Mouse (Mus musculus): ENCODE data around the gene Aars. TPM values are rescaled to one million over a fixed set of nuclear protein-coding genes. Genes with fewer than 3 reads are reported as not detected.
"Not testable (repeated sequence)": the region's sequence is repeated elsewhere in the genome, so short reads cannot be mapped to it uniquely, and the experiment has no call there.

Aars gene
- polyA plus RNA-seq, 1 experiment from 2014 or later: 54.5 TPM

GRCm38 (mm10) chr8:111056158-111056663 is 23.3 kb downstream of the Aars start, which contains the start of gene Exosc6:
Exosc6 (plus strand) TSS chr8:111056339.
- peaks cover 55% of the 10 kb centered on the region for H3K36me3 ChIP-seq
- no peaks in the 10 kb centered on the region for H3K9me3 ChIP-seq
- H3K27me3 ChIP-seq: no peaks in the 10 kb centered on the region
- peak within 1 kb of the TSS; percentile 80 for H3K27ac ChIP-seq
- H3K9ac ChIP-seq: peak within 1 kb of the TSS; percentile 94
- WGBS: under 1% methylated on average over 68 of the region's 68 CpGs
- H3K4me3 ChIP-seq: peak within 1 kb of the TSS; percentile 97
- peak; percentile 94 for ATAC-seq (ENCODE audit: low FRiP score, low read depth)
- H3K4me1 ChIP-seq: peaks cover 22% of the 10 kb centered on the region
- peak within 1 kb of the TSS; percentile 99 for H3K4me2 ChIP-seq (replicated peaks)

GRCm38 (mm10) chr8:111056691-111057293 is 23.8 kb downstream of the Aars start:
- under 1% methylated on average over 60 of the region's 63 CpGs for WGBS
- peak overlapping the region; percentile 99 for H3K4me2 ChIP-seq (replicated peaks)
- H3K9ac ChIP-seq: peak overlapping the region; percentile 94
- peak overlapping the region; percentile 80 for H3K27ac ChIP-seq
- ATAC-seq (ENCODE audit: low FRiP score, low read depth): peak; percentile 62
- no peaks in the 10 kb centered on the region for H3K27me3 ChIP-seq
- H3K36me3 ChIP-seq: peaks cover 49% of the 10 kb centered on the region
- H3K4me3 ChIP-seq: peak overlapping the region; percentile 97
- H3K4me1 ChIP-seq: peaks cover 27% of the 10 kb centered on the region
- H3K9me3 ChIP-seq: no peaks in the 10 kb centered on the region

GRCm38 (mm10) chr8:111058946-111059572 is 26.1 kb downstream of the Aars start:
- Histone ChIP-seq H3K4me1 (peaks cover 32% of the 10 kb centered on the region), H3K4me2 (replicated peaks) (no peak overlapping the region), H3K27ac (no peak overlapping the region), H3K9ac (no peak overlapping the region), H3K27me3 (no peaks in the 10 kb centered on the region), H3K4me3 (no peak overlapping the region), H3K9me3 (no peaks in the 10 kb centered on the region), H3K36me3 (peaks cover 26% of the 10 kb centered on the region)
- ATAC-seq (ENCODE audit: low FRiP score, low read depth): no peak
- 50% methylated on average over 2 of the region's 2 CpGs for WGBS

- Histone ChIP-seq H3K4me2 (replicated peaks) (peak overlapping the region; percentile 83), H3K27ac (peak overlapping the region; percentile 29; the same call in 1 of the 2 replicates), H3K36me3 (peaks cover 9% of the 10 kb centered on the region; the same call in 1 of the 2 replicates), H3K4me3 (peak overlapping the region; percentile 68), H3K9ac (peak overlapping the region; percentile 64), H3K27me3 (no peaks in the 10 kb centered on the region), H3K9me3 (no peaks in the 10 kb centered on the region), H3K4me1 (peaks cover 32% of the 10 kb centered on the region)
- under 1% methylated on average over 14 of the region's 14 CpGs for WGBS
- ATAC-seq (ENCODE audit: low FRiP score, low read depth): no peak
These were observed 28.7 kb downstream of the Aars start for GRCm38 (mm10) chr8:111061688-111062071.

- Histone ChIP-seq H3K9ac (peak overlapping the region; percentile 64), H3K9me3 (no peaks in the 10 kb centered on the region), H3K27ac (peak overlapping the region; percentile 29; the same call in 1 of the 2 replicates), H3K4me3 (peak overlapping the region; percentile 68), H3K4me1 (peaks cover 29% of the 10 kb centered on the region), H3K27me3 (no peaks in the 10 kb centered on the region), H3K36me3 (peaks cover 9% of the 10 kb centered on the region; the same call in 1 of the 2 replicates), H3K4me2 (replicated peaks) (peak overlapping the region; percentile 83)
- WGBS: under 1% methylated on average over 27 of the region's 27 CpGs
- ATAC-seq (ENCODE audit: low FRiP score, low read depth): peak; percentile 90
These were observed 29.3 kb downstream of the Aars start for GRCm38 (mm10) chr8:111062072-111062757.

- Histone ChIP-seq H3K27ac (no peak overlapping the region; the same call in 1 of the 2 replicates), H3K9me3 (no peaks in the 10 kb centered on the region), H3K36me3 (peaks cover 7% of the 10 kb centered on the region; the same call in 1 of the 2 replicates), H3K4me2 (replicated peaks) (peak overlapping the region; percentile 83), H3K4me1 (peaks cover 22% of the 10 kb centered on the region), H3K27me3 (no peaks in the 10 kb centered on the region), H3K4me3 (peak overlapping the region; percentile 68), H3K9ac (no peak overlapping the region)
- ATAC-seq (ENCODE audit: low FRiP score, low read depth): no peak
- 54% methylated on average over 2 of the region's 2 CpGs for WGBS
These were observed 29.9 kb downstream of the Aars start for GRCm38 (mm10) chr8:111062893-111063292.

- no peak overlapping the region for H3K4me3 ChIP-seq
- WGBS: 65% methylated on average over 4 of the region's 4 CpGs
- H3K4me1 ChIP-seq: peaks cover 9% of the 10 kb centered on the region
- H3K36me3 ChIP-seq: no peaks in the 10 kb centered on the region
- no peaks in the 10 kb centered on the region for H3K9me3 ChIP-seq
- H3K4me2 ChIP-seq (replicated peaks): no peak overlapping the region
- no peaks in the 10 kb centered on the region for H3K27me3 ChIP-seq
- H3K9ac ChIP-seq: no peak overlapping the region
- H3K27ac ChIP-seq: no peak overlapping the region
- ATAC-seq (ENCODE audit: low FRiP score, low read depth): no peak
These were observed 33.4 kb downstream of the Aars start for GRCm38 (mm10) chr8:111066308-111066707.

- Histone ChIP-seq H3K9me3 (no peaks in the 10 kb centered on the region), H3K36me3 (no peaks in the 10 kb centered on the region), H3K9ac (no peak overlapping the region), H3K27me3 (no peaks in the 10 kb centered on the region), H3K4me3 (no peak overlapping the region), H3K27ac (no peak overlapping the region), H3K4me2 (replicated peaks) (no peak overlapping the region), H3K4me1 (0 out of 2 replicates have a peak, but pooled peaks cover 5% of the 10 kb centered on the region)
- WGBS: 28% methylated on average over 10 of the region's 10 CpGs
- no peak for ATAC-seq (ENCODE audit: low FRiP score, low read depth)
These were observed 34.5 kb downstream of the Aars start for GRCm38 (mm10) chr8:111067439-111067838.

GRCm38 (mm10) chr8:111068660-111069059 is 35.7 kb downstream of the Aars start:
- not testable (repeated sequence) for H3K27me3 ChIP-seq; H3K4me3 ChIP-seq; H3K36me3 ChIP-seq; H3K27ac ChIP-seq; H3K4me1 ChIP-seq; ATAC-seq (ENCODE audit: low FRiP score, low read depth); H3K9ac ChIP-seq; H3K4me2 ChIP-seq (replicated peaks); H3K9me3 ChIP-seq
- WGBS: 92% methylated on average over 9 of the region's 9 CpGs

- Histone ChIP-seq H3K4me3 (no peak overlapping the region), H3K9ac (no peak overlapping the region), H3K27ac (no peak overlapping the region), H3K4me1 (no peaks in the 10 kb centered on the region), H3K36me3 (no peaks in the 10 kb centered on the region), H3K4me2 (replicated peaks) (no peak overlapping the region), H3K27me3 (no peaks in the 10 kb centered on the region), H3K9me3 (no peaks in the 10 kb centered on the region)
- 76% methylated on average over 3 of the region's 3 CpGs for WGBS
- no peak for ATAC-seq (ENCODE audit: low FRiP score, low read depth)
These were observed 43.0 kb downstream of the Aars start for GRCm38 (mm10) chr8:111075926-111076325.

GRCm38 (mm10) chr8:111079461-111079860 is 46.5 kb downstream of the Aars start:
- ATAC-seq (ENCODE audit: low FRiP score, low read depth): no peak
- no peak overlapping the region for H3K4me3 ChIP-seq
- H3K4me2 ChIP-seq (replicated peaks): no peak overlapping the region
- H3K36me3 ChIP-seq: no peaks in the 10 kb centered on the region
- no peaks in the 10 kb centered on the region for H3K27me3 ChIP-seq
- H3K27ac ChIP-seq: no peak overlapping the region
- 67% methylated on average over 5 of the region's 5 CpGs for WGBS
- no peak overlapping the region for H3K9ac ChIP-seq
- H3K9me3 ChIP-seq: no peaks in the 10 kb centered on the region
- no peaks in the 10 kb centered on the region; the same call in 1 of the 2 replicates for H3K4me1 ChIP-seq

- H3K9ac ChIP-seq: no peak overlapping the region
- no peak overlapping the region for H3K27ac ChIP-seq
- no peak for ATAC-seq (ENCODE audit: low FRiP score, low read depth)
- H3K27me3 ChIP-seq: no peaks in the 10 kb centered on the region
- H3K4me1 ChIP-seq: no peaks in the 10 kb centered on the region; the same call in 1 of the 2 replicates
- no peaks in the 10 kb centered on the region for H3K36me3 ChIP-seq
- no peak overlapping the region for H3K4me2 ChIP-seq (replicated peaks)
- 23% methylated on average over 6 of the region's 6 CpGs for WGBS
- no peak overlapping the region for H3K4me3 ChIP-seq
- H3K9me3 ChIP-seq: no peaks in the 10 kb centered on the region
These were observed 46.9 kb downstream of the Aars start for GRCm38 (mm10) chr8:111079861-111080271.

Data from limb, embryonic 13.5 days (tissue).